Mouse (Mus musculus): ENCODE measurements at regions not wholly inside any gene's neighbourhood (a gene's known extent, or its start where the extent isn't known, plus 50 kb on each side); places are given as distances from the start of the nearest gene placed in this dataset.
A peak's percentile ranks its signal among the peaks of the same experiment; 100 is the strongest.
"Not testable (repeated sequence)": the region's sequence is repeated elsewhere in the genome, so short reads cannot be mapped to it uniquely, and the experiment has no call there.

DNA sequence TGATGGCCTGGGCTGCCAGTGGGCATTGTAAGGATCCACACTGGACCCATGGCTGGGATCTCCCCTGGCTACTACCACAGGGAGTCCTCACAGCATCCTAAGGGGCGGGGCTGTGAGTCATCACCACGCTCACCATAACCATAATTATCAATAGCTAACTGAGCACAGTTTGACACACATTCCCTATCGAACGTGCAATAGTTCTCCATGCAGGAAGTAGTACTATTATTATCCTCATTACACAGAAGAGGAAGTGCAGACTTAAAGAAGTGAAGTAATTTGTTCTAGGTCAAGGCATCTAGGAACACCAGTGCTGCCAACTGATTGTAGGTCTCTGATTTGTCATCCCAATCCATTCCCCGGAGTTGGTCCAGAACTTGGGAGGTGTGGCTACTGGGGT lies 84.1 kb upstream of the Trim2 start:
- no peak for DNase-seq

GRCm38 (mm10) chr3:84388486-84388885 lies 81.8 kb upstream of the Trim2 start:
- DNase-seq: no peak

DNA sequence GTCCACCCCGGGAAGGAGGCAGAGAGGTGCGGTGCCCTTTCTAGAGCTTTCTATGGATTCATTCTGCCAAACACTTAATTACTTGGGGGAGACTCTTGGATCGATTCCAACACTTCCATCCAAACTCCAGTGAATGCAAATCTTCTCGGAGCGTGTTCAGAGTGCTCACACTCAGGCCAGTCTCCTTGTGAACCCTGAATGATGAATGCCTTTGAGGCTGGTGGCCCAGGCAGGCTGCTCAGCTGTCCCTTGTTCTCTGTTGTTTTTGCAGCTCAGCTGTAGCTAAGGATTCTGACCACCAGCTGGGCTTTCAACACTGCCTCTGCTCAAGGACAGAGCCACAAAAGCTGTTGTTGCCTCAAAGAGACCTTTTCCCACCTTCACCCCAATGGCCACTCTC lies 79.0 kb upstream of the Trim2 start:
- DNase-seq: no peak

DNA sequence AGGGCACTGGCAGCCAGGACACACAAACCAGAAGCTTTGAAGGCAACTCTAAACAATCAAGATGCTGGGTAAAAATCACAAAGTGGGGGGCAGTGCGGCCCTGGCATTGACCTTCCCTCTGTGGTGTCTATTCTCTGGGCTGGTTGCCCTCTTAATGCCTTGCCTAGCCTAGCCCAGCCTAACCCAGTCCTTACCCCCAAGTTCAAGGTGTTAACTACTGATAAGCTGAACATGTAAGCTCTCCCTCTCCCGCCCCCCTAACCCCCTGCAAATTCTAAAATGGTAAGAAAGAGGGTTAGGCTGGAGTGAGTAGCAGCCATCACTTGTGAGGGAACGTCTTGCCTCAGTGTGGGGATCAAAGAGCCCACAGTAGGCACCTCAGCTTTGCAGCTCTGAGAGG lies 76.9 kb upstream of the Trim2 start:
- no peak for DNase-seq

DNA sequence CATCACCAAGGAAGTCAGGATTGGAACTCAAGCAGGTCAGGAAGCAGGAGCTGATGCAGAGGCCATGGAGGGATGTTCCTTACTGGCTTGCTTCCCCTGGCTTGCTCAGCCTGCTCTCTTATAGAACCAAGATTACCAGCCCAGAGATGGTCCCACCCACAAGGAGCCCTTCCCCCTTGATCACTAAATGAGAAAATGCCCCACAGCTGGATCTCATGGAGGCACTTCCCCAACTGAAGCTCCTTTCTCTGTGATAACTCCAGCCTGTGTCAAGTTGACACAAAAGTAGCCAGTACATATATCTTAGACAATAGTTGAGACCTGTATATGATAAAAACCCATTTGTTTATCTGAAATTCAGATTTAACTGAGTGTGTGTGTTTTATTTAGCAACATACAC lies 76.4 kb upstream of the Trim2 start:
- not testable (repeated sequence) for DNase-seq

DNA sequence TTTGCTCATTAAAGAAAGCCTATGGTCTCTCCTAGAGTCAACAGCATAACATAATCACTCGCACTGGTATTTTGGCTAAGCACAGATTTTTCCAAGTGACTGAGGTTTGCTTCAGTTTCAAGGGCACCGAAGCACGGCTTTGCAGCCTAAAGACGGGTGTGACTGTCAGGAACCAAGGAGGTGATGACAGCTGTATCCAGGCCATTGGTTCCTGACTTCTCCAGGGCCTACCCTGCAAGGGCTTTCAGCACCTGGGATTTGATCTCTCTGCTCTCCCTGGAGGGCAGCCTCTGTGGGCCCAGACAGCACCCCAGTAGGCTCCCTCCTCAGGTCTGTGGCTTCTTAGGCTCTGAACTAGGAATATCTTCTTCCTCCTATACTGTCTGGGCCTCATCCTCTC lies 75.3 kb upstream of the Trim2 start:
- DNase-seq: no peak

DNA sequence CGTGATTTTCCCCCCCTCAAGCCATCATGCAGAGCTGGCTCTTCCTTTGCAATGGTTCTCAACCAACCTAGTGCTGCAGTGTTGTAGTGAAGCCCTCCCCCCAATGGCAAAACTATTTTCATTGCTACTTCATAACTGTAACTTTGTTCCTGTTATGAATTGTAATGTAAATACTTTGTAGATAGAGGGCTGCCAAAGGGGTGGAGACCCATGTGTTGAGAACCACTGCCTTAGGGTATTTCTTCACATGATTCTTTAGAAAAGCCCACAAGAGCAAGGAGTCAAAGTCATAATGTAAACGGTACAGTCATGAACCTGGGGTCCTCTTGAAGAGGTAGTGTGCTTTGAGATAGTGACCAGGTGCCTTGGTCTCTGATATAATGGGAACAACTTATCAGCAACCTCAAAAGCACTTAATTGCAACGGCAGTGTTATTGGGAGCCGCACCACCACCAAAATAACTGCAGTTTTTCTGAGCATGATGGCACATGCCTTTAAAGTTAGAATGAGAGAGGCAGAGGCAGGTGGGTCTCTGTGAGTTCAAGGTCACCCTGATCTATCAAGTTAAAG lies 72.4 kb upstream of the Trim2 start:
- no peak for DNase-seq

DNA sequence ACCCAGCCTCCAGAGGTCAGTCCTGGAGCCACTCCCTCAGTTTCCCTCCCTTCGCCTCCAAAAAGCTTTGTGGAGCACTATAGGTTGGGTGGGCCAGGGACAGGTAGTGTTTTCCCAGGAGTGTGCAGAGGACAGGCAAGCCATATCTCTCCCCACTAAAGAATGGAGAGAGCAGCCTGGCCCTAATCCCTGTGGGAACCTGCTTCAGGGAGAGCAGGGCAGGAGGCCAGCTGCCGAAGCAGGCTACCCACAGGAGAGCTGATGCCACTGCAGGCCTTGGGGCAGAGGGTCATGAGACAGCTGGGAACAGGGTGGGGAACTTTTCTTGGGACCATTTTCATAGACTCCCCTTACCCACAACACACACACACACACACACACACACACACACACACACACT lies 69.8 kb upstream of the Trim2 start:
- DNase-seq: peak; percentile 25

- peak; percentile 84 for DNase-seq
These were observed 69.2 kb upstream of the Trim2 start for GRCm38 (mm10) chr3:84375832-84376231.

- DNase-seq: no peak
These were observed 65.2 kb upstream of the Trim2 start for GRCm38 (mm10) chr3:84371842-84372241.

GRCm38 (mm10) chr3:84367145-84367740 lies 60.6 kb upstream of the Trim2 start:
- no peak for DNase-seq

DNA sequence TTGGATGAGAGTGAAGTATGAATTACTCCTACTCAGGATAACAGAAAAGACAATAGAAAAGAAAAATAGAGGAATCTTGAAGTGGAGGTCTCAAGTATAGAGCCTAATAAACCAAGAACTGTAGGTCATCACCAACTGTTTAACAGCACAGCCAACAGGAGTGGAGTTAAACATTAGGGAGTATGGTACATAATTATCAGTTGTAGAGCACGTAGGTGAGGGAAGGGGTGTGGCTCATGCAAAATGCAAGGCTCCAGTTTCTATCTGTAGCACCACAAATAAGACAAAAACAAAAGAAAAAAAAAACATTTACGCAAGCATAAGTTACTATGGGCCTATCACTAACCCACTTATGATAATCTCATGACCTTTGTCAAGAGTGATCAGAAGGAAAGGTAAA lies 52.0 kb upstream of the Trim2 start:
- no peak for DNase-seq

DNA sequence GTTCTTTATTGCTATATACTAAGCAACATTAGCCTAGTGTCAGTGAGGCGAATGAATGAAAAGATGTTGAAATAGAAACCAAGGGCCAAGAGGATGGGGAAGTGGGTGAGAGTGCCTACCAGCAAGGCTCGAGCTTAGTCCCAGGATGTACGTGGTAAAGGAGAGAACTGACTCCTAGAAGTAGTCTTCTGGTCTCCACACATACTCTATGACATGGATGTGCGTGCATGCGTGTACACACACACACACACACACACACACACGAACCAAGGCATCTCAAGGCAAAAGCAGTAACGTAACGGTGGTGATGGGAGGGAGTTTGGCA lies 50.0 kb upstream of the Trim2 start:
- no peak for DNase-seq
